In the genomic region with DNA sequence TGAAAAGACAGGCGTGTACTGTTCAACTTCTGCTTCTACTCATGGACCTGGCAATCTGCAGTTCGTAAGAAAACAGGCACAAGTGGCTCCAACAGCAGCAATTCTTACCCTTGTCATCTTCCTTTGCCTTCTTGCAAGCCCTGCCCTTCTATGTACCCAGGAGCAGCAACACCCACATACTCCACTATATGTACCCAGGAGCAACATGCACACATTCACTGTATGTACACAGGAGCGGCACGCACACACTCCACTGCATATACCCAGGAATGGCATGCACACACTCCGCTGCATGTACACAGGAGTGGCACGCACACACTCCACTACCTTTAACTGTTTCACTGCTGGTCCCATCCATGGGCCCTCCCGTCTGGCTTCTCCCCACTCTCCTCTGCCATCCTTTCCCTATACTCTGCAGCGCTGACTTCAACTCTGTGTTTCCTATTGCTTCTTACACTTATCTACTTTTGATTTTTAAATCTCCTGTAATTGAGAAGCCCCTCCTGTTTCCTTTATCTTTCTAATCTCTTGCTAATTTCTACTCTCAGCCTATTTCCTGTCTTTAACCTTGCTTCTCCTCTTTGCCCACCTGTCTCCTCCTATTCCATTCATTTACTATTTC, we compare ENCODE assay signal across 8 mouse cellular contexts.
A peak's percentile ranks its signal among the peaks of the same experiment; 100 is the strongest.
DNase-seq lines count a peak whose midpoint lies in the region; ATAC-seq and TF ChIP-seq lines count a peak whose summit lies in the region.
"Had no signal": no experiment of that assay in that cellular context is flagged by ENCODE, and none has a peak within 500 bp of the region (broad histone marks: within the 10 kb centered on the region; RNA-seq: fewer than 3 reads in every experiment).

No protein-coding gene starts in this region.

- peak overlapping the region; percentile 42 for H3K4me2 ChIP-seq in heart, embryonic 16.5 days (ENCODE audit: low read depth, low read length)
- H3K4me2 ChIP-seq in midbrain, embryonic 13.5 days (replicated peaks), result no peak overlapping the region
- H3K4me2 ChIP-seq in embryonic facial prominence, embryonic 13.5 days, result peak overlapping the region; percentile 5; the same call in 1 of the 2 replicates
- H3K4me2 ChIP-seq in stomach, postnatal 0 days (replicated peaks; ENCODE audit: low read depth), result no peak overlapping the region

- TF ChIP-seq CTCF in stomach, postnatal 0 days (IDR thresholded peaks at IDR 0.05; ENCODE audit: low read depth), result no peak

- peaks cover 7% of the 10 kb centered on the region; the same call in 1 of the 2 replicates for H3K36me3 ChIP-seq in heart, embryonic 16.5 days (ENCODE audit: control insufficient read depth, insufficient read depth)
- H3K36me3 ChIP-seq in heart, embryonic 10.5 days, result no peaks in the 10 kb centered on the region; the same call in 1 of the 2 replicates
- 0 out of 2 replicates have a peak, but pooled peaks cover 7% of the 10 kb centered on the region for H3K36me3 ChIP-seq in midbrain, embryonic 10.5 days
- H3K36me3 ChIP-seq in midbrain, embryonic 13.5 days, result peaks cover 23% of the 10 kb centered on the region
- peaks cover 21% of the 10 kb centered on the region for H3K36me3 ChIP-seq in embryonic facial prominence, embryonic 13.5 days
- H3K36me3 ChIP-seq in stomach, postnatal 0 days (ENCODE audit: control insufficient read depth, insufficient read depth, low read length), result peaks cover 6% of the 10 kb centered on the region; the same call in 1 of the 2 replicates
- H3K36me3 ChIP-seq in limb, embryonic 10.5 days, result peaks cover 7% of the 10 kb centered on the region; the same call in 1 of the 2 replicates

- H3K27me3 ChIP-seq in heart, embryonic 16.5 days (ENCODE audit: control insufficient read depth, insufficient read depth, low read length), result no peaks in the 10 kb centered on the region
- H3K27me3 ChIP-seq in heart, embryonic 10.5 days (ENCODE audit: insufficient read depth, poor library complexity, severe bottlenecking), result no peaks in the 10 kb centered on the region
- H3K27me3 ChIP-seq in midbrain, embryonic 10.5 days (ENCODE audit: low read depth, poor library complexity, severe bottlenecking), result no peaks in the 10 kb centered on the region
- H3K27me3 ChIP-seq in midbrain, embryonic 13.5 days, result no peaks in the 10 kb centered on the region
- H3K27me3 ChIP-seq in embryonic facial prominence, embryonic 13.5 days, result no peaks in the 10 kb centered on the region
- no peaks in the 10 kb centered on the region for H3K27me3 ChIP-seq in stomach, postnatal 0 days (ENCODE audit: control insufficient read depth, insufficient read depth, low read length)
- H3K27me3 ChIP-seq in limb, embryonic 10.5 days (ENCODE audit: low read depth, poor library complexity, severe bottlenecking), result no peaks in the 10 kb centered on the region

- no peak overlapping the region for H3K9ac ChIP-seq in heart, embryonic 16.5 days (ENCODE audit: low read length)
- no peak overlapping the region for H3K9ac ChIP-seq in midbrain, embryonic 13.5 days (replicated peaks)
- H3K9ac ChIP-seq in embryonic facial prominence, embryonic 13.5 days, result peak overlapping the region; percentile 6; the same call in 1 of the 2 replicates
- no peak overlapping the region for H3K9ac ChIP-seq in stomach, postnatal 0 days (ENCODE audit: low read length)
- H3K9ac ChIP-seq: liver, embryonic 14.5 days had no signal

- peak overlapping the region; percentile 82 for H3K27ac ChIP-seq in heart, embryonic 16.5 days (ENCODE audit: low read length)
- H3K27ac ChIP-seq in heart, embryonic 10.5 days, result no peak overlapping the region
- H3K27ac ChIP-seq in midbrain, embryonic 10.5 days (replicated peaks), result 0 out of 2 replicates have a peak overlapping the region, but pooled peaks have one; percentile 6
- no peak overlapping the region for H3K27ac ChIP-seq in midbrain, embryonic 13.5 days
- 0 out of 2 replicates have a peak overlapping the region, but pooled peaks have one; percentile 12 for H3K27ac ChIP-seq in embryonic facial prominence, embryonic 13.5 days
- no peak overlapping the region for H3K27ac ChIP-seq in stomach, postnatal 0 days (replicated peaks)
- H3K27ac ChIP-seq in limb, embryonic 10.5 days, result no peak overlapping the region
- H3K27ac ChIP-seq: liver, embryonic 14.5 days had no signal

- TF ChIP-seq EP300 in stomach, postnatal 0 days (optimal IDR thresholded peaks at IDR 0.05), result no peak

- ATAC-seq in heart, embryonic 16.5 days (replicated peaks; ENCODE audit: extremely low read depth, insufficient read depth, low FRiP score), result no peak
- ATAC-seq in midbrain, embryonic 13.5 days, result no peak
- ATAC-seq in embryonic facial prominence, embryonic 13.5 days (ENCODE audit: insufficient number of reproducible peaks, insufficient read depth, low FRiP score, low TSS enrichment, low read depth), result no peak
- peak; percentile 69; the same call in 1 of the 2 replicates for ATAC-seq in stomach, postnatal 0 days (ENCODE audit: low FRiP score, low TSS enrichment)

- no peak overlapping the region for H3K4me3 ChIP-seq in heart, embryonic 16.5 days (ENCODE audit: low read length)
- no peak overlapping the region for H3K4me3 ChIP-seq in heart, embryonic 10.5 days
- H3K4me3 ChIP-seq in midbrain, embryonic 10.5 days, result no peak overlapping the region
- no peak overlapping the region for H3K4me3 ChIP-seq in midbrain, embryonic 13.5 days (replicated peaks)
- H3K4me3 ChIP-seq in embryonic facial prominence, embryonic 13.5 days, result no peak overlapping the region
- no peak overlapping the region for H3K4me3 ChIP-seq in stomach, postnatal 0 days (ENCODE audit: low read depth, low read length)
- no peak overlapping the region for H3K4me3 ChIP-seq in limb, embryonic 10.5 days

- peaks cover 20% of the 10 kb centered on the region for H3K4me1 ChIP-seq in heart, embryonic 16.5 days (ENCODE audit: control insufficient read depth, insufficient read depth, low read length)
- peaks cover 7% of the 10 kb centered on the region; the same call in 1 of the 2 replicates for H3K4me1 ChIP-seq in heart, embryonic 10.5 days
- H3K4me1 ChIP-seq in midbrain, embryonic 10.5 days, result 0 out of 2 replicates have a peak, but pooled peaks cover 3% of the 10 kb centered on the region
- 0 out of 2 replicates have a peak, but pooled peaks cover 3% of the 10 kb centered on the region for H3K4me1 ChIP-seq in midbrain, embryonic 13.5 days (replicated peaks)
- peaks cover 18% of the 10 kb centered on the region for H3K4me1 ChIP-seq in embryonic facial prominence, embryonic 13.5 days
- H3K4me1 ChIP-seq in stomach, postnatal 0 days (replicated peaks; ENCODE audit: control insufficient read depth, insufficient read depth), result peaks cover 2% of the 10 kb centered on the region; the same call in 1 of the 2 replicates
- H3K4me1 ChIP-seq in limb, embryonic 10.5 days, result peaks cover 8% of the 10 kb centered on the region; the same call in 1 of the 2 replicates

- no peak for DNase-seq in heart, embryonic 10.5 days (ENCODE audit: low spot score)
- DNase-seq in midbrain, embryonic 10.5 days (ENCODE audit: low spot score), result no peak
- peak; percentile 39 for DNase-seq in stomach, postnatal 0 days (ENCODE audit: low spot score)
- DNase-seq in limb, embryonic 10.5 days (ENCODE audit: low spot score), result no peak

- no peaks in the 10 kb centered on the region for H3K9me3 ChIP-seq in heart, embryonic 16.5 days (replicated peaks; ENCODE audit: control insufficient read depth, low read length)
- no peaks in the 10 kb centered on the region for H3K9me3 ChIP-seq in heart, embryonic 10.5 days
- H3K9me3 ChIP-seq in midbrain, embryonic 10.5 days (replicated peaks), result no peaks in the 10 kb centered on the region
- no peaks in the 10 kb centered on the region for H3K9me3 ChIP-seq in midbrain, embryonic 13.5 days
- H3K9me3 ChIP-seq in embryonic facial prominence, embryonic 13.5 days, result no peaks in the 10 kb centered on the region
- H3K9me3 ChIP-seq in stomach, postnatal 0 days (ENCODE audit: control insufficient read depth, low read length), result no peaks in the 10 kb centered on the region
- H3K9me3 ChIP-seq in limb, embryonic 10.5 days (replicated peaks), result no peaks in the 10 kb centered on the region

- WGBS in heart, embryonic 16.5 days, result 71% methylated on average over 8 of the region's 8 CpGs
- 82% methylated on average over 8 of the region's 8 CpGs for WGBS in heart, embryonic 10.5 days
- 88% methylated on average over 8 of the region's 8 CpGs for WGBS in midbrain, embryonic 10.5 days
- WGBS in midbrain, embryonic 13.5 days, result 89% methylated on average over 8 of the region's 8 CpGs
- 58% methylated on average over 8 of the region's 8 CpGs for WGBS in embryonic facial prominence, embryonic 13.5 days
- WGBS in stomach, postnatal 0 days, result 66% methylated on average over 8 of the region's 8 CpGs
- 88% methylated on average over 8 of the region's 8 CpGs for WGBS in limb, embryonic 10.5 days

Comparison
In these comparisons a context has a peak if more than half of its experiments do, and no peak if none do; other contexts are left out.
1. H3K27ac ChIP-seq: peak in heart, embryonic 16.5 days (single experiment), midbrain, embryonic 10.5 days (single experiment) and embryonic facial prominence, embryonic 13.5 days (single experiment); none in heart, embryonic 10.5 days (single experiment), midbrain, embryonic 13.5 days (single experiment), stomach, postnatal 0 days (single experiment) and limb, embryonic 10.5 days (single experiment).
2. H3K4me2 ChIP-seq: peak in heart, embryonic 16.5 days (single experiment) and embryonic facial prominence, embryonic 13.5 days (single experiment); none in midbrain, embryonic 13.5 days (single experiment) and stomach, postnatal 0 days (single experiment).